Comparison of ENCODE assay signal across 22 mouse cellular contexts in the genomic region with DNA sequence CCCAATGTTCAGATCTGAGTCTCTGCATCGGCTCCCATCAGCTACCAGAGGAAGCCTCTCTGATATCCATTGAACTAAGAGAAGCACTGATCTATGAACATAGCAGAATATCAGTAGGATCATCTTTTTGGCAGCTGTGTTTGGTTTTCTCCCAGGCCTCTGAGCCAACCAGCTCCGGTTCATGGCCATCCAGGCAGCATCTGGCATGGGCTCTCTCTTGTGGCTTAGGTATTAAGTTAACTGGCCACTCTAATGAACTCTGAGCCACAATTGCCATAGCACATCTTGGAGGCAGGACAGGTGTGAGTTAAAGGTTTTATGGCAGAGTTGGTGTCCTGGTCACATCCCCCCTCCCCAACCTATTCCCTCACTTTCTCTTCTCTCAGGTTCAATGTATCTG.
DNase-seq lines count a peak whose midpoint lies in the region; ATAC-seq and TF ChIP-seq lines count a peak whose summit lies in the region.
"Had no signal": no experiment of that assay in that cellular context is flagged by ENCODE, and none has a peak within 500 bp of the region (broad histone marks: within the 10 kb centered on the region; RNA-seq: fewer than 3 reads in every experiment).

No protein-coding gene starts in this region.

- 90% methylated on average over 2 of the region's 2 CpGs for WGBS in kidney, adult 2 months
- 84% methylated on average over 2 of the region's 2 CpGs for WGBS in kidney, embryonic 14.5 days

- peak; percentile 57 for DNase-seq in kidney, adult 2 months
- peak; percentile 38 for DNase-seq in kidney, adult 9 months
- no peak for DNase-seq in kidney, postnatal 10 days
- peak; percentile 19 to 53 for DNase-seq in kidney, postnatal 25 days
- peak; percentile 28 to 45 for DNase-seq in kidney, postnatal 36 days
- DNase-seq in retina, embryonic 14.5 days (ENCODE audit: low spot score) = no peak
- DNase-seq in embryo, embryonic 9.5 days (ENCODE audit: extremely low spot score) = no peak
- DNase-seq: adrenal gland, adult 2 months; adrenal gland, postnatal 10 days; adrenal gland, postnatal 25 days; cerebellum, adult 11 months; cerebellum, adult 18-20 months; cerebellum, adult 8-10 months; cerebellum, adult 9-11 months; cerebellum, postnatal 14 days; cerebellum, postnatal 36 days; embryo, embryonic 11 days had no signal

- ATAC-seq in kidney, embryonic 14.5 days (ENCODE audit: low FRiP score, low TSS enrichment) = no peak
- ATAC-seq: forebrain, embryonic 13.5 days; forebrain, embryonic 15.5 days had no signal

- H3K4me2 ChIP-seq in kidney, embryonic 14.5 days (replicated peaks; ENCODE audit: low read depth, low read length) = no peak overlapping the region
- H3K4me2 ChIP-seq: embryonic facial prominence, embryonic 12.5 days; forebrain, embryonic 13.5 days; forebrain, embryonic 15.5 days had no signal

- TF ChIP-seq CTCF in kidney, adult 2 months (conservative IDR thresholded peaks at IDR 0.05; ENCODE audit: insufficient read depth, insufficient read length, low read depth, low read length) = no peak

- TF ChIP-seq POLR2A in kidney, adult 2 months (IDR thresholded peaks at IDR 0.05; ENCODE audit: low read depth, low read length) = no peak

- no peaks in the 10 kb centered on the region; the same call in 1 of the 2 replicates for H3K27me3 ChIP-seq in kidney, adult 2 months (replicated peaks; ENCODE audit: control insufficient read depth, insufficient read depth, low read length)
- no peaks in the 10 kb centered on the region for H3K27me3 ChIP-seq in kidney, embryonic 14.5 days (ENCODE audit: control insufficient read depth, insufficient read depth, low read length)
- H3K27me3 ChIP-seq: embryonic facial prominence, embryonic 12.5 days; forebrain, embryonic 13.5 days; forebrain, embryonic 15.5 days had no signal

- H3K9me3 ChIP-seq in kidney, embryonic 14.5 days (ENCODE audit: control insufficient read depth, low read length) = no peaks in the 10 kb centered on the region
- H3K9me3 ChIP-seq: embryonic facial prominence, embryonic 10.5 days; embryonic facial prominence, embryonic 12.5 days; forebrain, embryonic 13.5 days; forebrain, embryonic 15.5 days had no signal

- H3K9ac ChIP-seq in kidney, embryonic 14.5 days (ENCODE audit: low read depth, low read length) = no peak overlapping the region
- H3K9ac ChIP-seq: embryonic facial prominence, embryonic 12.5 days; forebrain, embryonic 13.5 days; forebrain, embryonic 15.5 days had no signal

- no peak overlapping the region for H3K4me3 ChIP-seq in kidney, adult 2 months (ENCODE audit: insufficient read depth, low read depth, low read length)
- no peak overlapping the region for H3K4me3 ChIP-seq in kidney, embryonic 14.5 days (ENCODE audit: low read length)
- H3K4me3 ChIP-seq: embryonic facial prominence, embryonic 10.5 days; embryonic facial prominence, embryonic 12.5 days; forebrain, embryonic 13.5 days; forebrain, embryonic 15.5 days had no signal

- H3K27ac ChIP-seq in kidney, adult 2 months (ENCODE audit: insufficient read depth, low read depth, low read length) = no peak overlapping the region
- no peak overlapping the region for H3K27ac ChIP-seq in kidney, embryonic 14.5 days (ENCODE audit: low read depth, low read length)
- H3K27ac ChIP-seq: embryonic facial prominence, embryonic 10.5 days; embryonic facial prominence, embryonic 12.5 days; forebrain, embryonic 13.5 days; forebrain, embryonic 15.5 days had no signal

- no peaks in the 10 kb centered on the region for H3K4me1 ChIP-seq in kidney, adult 2 months (ENCODE audit: control insufficient read depth, insufficient read depth, low read length)
- H3K4me1 ChIP-seq in kidney, embryonic 14.5 days (ENCODE audit: control insufficient read depth, insufficient read depth, low read length) = no peaks in the 10 kb centered on the region
- H3K4me1 ChIP-seq: embryonic facial prominence, embryonic 10.5 days; embryonic facial prominence, embryonic 12.5 days; forebrain, embryonic 15.5 days had no signal

- no peaks in the 10 kb centered on the region for H3K36me3 ChIP-seq in kidney, adult 2 months (ENCODE audit: control insufficient read depth, insufficient read depth, low read length)
- no peaks in the 10 kb centered on the region for H3K36me3 ChIP-seq in kidney, embryonic 14.5 days (ENCODE audit: control insufficient read depth, insufficient read depth, low read length)
- H3K36me3 ChIP-seq: embryonic facial prominence, embryonic 10.5 days; embryonic facial prominence, embryonic 12.5 days; forebrain, embryonic 15.5 days had no signal

Comparison
In these comparisons a context has a peak if more than half of its experiments do, and no peak if none do; other contexts are left out.
1. DNase-seq: peak in kidney, adult 2 months (single experiment), kidney, adult 9 months (single experiment), kidney, postnatal 25 days (2 of 2) and kidney, postnatal 36 days (2 of 2); none in kidney, postnatal 10 days (single experiment), retina, embryonic 14.5 days (single experiment) and embryo, embryonic 9.5 days (single experiment).